Mouse (Mus musculus) thymus, adult 2 months (tissue): ENCODE data around the gene Cog1. TPM values are rescaled to one million over a fixed set of nuclear protein-coding genes. Genes with fewer than 3 reads are reported as not detected.

Source experiments
- DNase-seq: peaks from one replicate; pipeline ENCODE4 v3.0.0; 2021
- H3K27ac ChIP-seq: fragments of 200-500 bp; 2 replicates; pipeline ENCODE4 v1.5.1; 2012; ENCODE audit warnings: low read length, control low read depth; ENCODE audit not compliant: control insufficient read depth, insufficient read depth
- H3K27me3 ChIP-seq: fragments of 200-500 bp; 2 replicates; pipeline ENCODE4 v1.6.1; 2012; ENCODE audit warnings: mild to moderate bottlenecking, low read length, moderate library complexity, mixed read lengths; ENCODE audit not compliant: control insufficient read depth, insufficient read depth
- H3K36me3 ChIP-seq: fragments of 200-500 bp; 2 replicates; pipeline ENCODE4 v1.6.1; 2012; ENCODE audit warnings: mild to moderate bottlenecking, low read length, moderate library complexity; ENCODE audit not compliant: control insufficient read depth, insufficient read depth
- H3K4me1 ChIP-seq: fragments of 200-500 bp; replicated peaks from 2 replicates; pipeline ENCODE4 v1.6.1; 2012; ENCODE audit warnings: low read length; ENCODE audit not compliant: control insufficient read depth, insufficient read depth
- H3K4me3 ChIP-seq: fragments of 200-500 bp; 2 replicates; pipeline ENCODE4 v1.5.1; 2012; ENCODE audit warnings: mild to moderate bottlenecking, low read length, control low read depth, moderate library complexity; ENCODE audit not compliant: control insufficient read depth, insufficient read depth
- CTCF ChIP-seq: fragments of 200-500 bp; IDR thresholded peaks from 2 replicates; pipeline ENCODE4 v1.5.1; 2012; ENCODE audit warnings: mild to moderate bottlenecking, control low read depth, low read length, moderate library complexity, borderline replicate concordance; ENCODE audit not compliant: control insufficient read depth, poor library complexity, insufficient read depth; ENCODE audit errors: extremely low read depth
- POLR2A ChIP-seq: fragments of 200-500 bp; IDR thresholded peaks from 2 replicates; pipeline ENCODE4 v1.6.1; 2012; ENCODE audit warnings: mild to moderate bottlenecking, low read length, control low read depth, moderate library complexity; ENCODE audit not compliant: control insufficient read depth, poor library complexity, insufficient read depth; ENCODE audit errors: extremely low read depth
- WGBS: fragments of 180-500 bp; shearing (Covaris S2); methylation state at CpG from one replicate; pipeline ENCODE4 v1.1.7; 2018; 5-methylcytosine and 5-hydroxymethylcytosine counted together
- polyA plus RNA-seq: library from polyadenylated mRNA; depleted of rRNA; stranded (reverse); fragments of >200 nt; gene quantifications from 2 replicates; pipeline ENCODE4 v1.2.3, GENCODE M21; 2012

The Cog1 gene
- polyA plus RNA-seq, 1 experiment: 67.4 TPM

- Histone ChIP-seq H3K4me1 (peaks cover 65% of the 10 kb centered on the region), H3K27ac (no peak overlapping the region), H3K36me3 (no peaks in the 10 kb centered on the region), H3K4me3 (peak overlapping the region; percentile 58), H3K27me3 (no peaks in the 10 kb centered on the region; the same call in 1 of the 2 replicates)
- TF ChIP-seq CTCF: no peak
- no peak; the same call in 1 of the 2 replicates for TF ChIP-seq POLR2A
- WGBS: under 1% methylated on average over 31 of the region's 31 CpGs
- no peak for DNase-seq
Measured at GRCm38 (mm10) chr11:113619420-113620080, 29.4 kb upstream of the Cog1 start.

GRCm38 (mm10) chr11:113621001-113621400 lies 28.0 kb upstream of the Cog1 start:
- no peaks in the 10 kb centered on the region for H3K36me3 ChIP-seq
- H3K27me3 ChIP-seq: no peaks in the 10 kb centered on the region; the same call in 1 of the 2 replicates
- DNase-seq: no peak
- H3K4me1 ChIP-seq: peaks cover 52% of the 10 kb centered on the region
- TF ChIP-seq CTCF (no peak), POLR2A (no peak)
- WGBS: 35% methylated on average over 2 of the region's 2 CpGs
- H3K27ac ChIP-seq: no peak overlapping the region
- no peak overlapping the region for H3K4me3 ChIP-seq

- no peak for TF ChIP-seq POLR2A
- TF ChIP-seq CTCF: no peak
- no peak overlapping the region for H3K27ac ChIP-seq
- DNase-seq: no peak
- WGBS: 90% methylated on average over 4 of the region's 4 CpGs
- H3K27me3 ChIP-seq: no peaks in the 10 kb centered on the region; the same call in 1 of the 2 replicates
- H3K36me3 ChIP-seq: no peaks in the 10 kb centered on the region
- H3K4me3 ChIP-seq: no peak overlapping the region
- peaks cover 49% of the 10 kb centered on the region for H3K4me1 ChIP-seq
Measured at GRCm38 (mm10) chr11:113622028-113622427, 26.9 kb upstream of the Cog1 start.

GRCm38 (mm10) chr11:113625437-113625836 lies 23.5 kb upstream of the Cog1 start:
- H3K4me1 ChIP-seq: peaks cover 17% of the 10 kb centered on the region
- H3K27me3 ChIP-seq: no peaks in the 10 kb centered on the region; the same call in 1 of the 2 replicates
- H3K27ac ChIP-seq: no peak overlapping the region
- no peak for DNase-seq
- H3K4me3 ChIP-seq: no peak overlapping the region
- H3K36me3 ChIP-seq: no peaks in the 10 kb centered on the region
- TF ChIP-seq CTCF (no peak), POLR2A (no peak)
- WGBS: 97% methylated on average over 18 of the region's 18 CpGs

GRCm38 (mm10) chr11:113627785-113628184 lies 21.2 kb upstream of the Cog1 start:
- H3K27ac ChIP-seq: no peak overlapping the region
- DNase-seq: no peak
- 67% methylated on average over 4 of the region's 4 CpGs for WGBS
- H3K4me3 ChIP-seq: no peak overlapping the region
- TF ChIP-seq CTCF (no peak), POLR2A (no peak)
- peaks cover 11% of the 10 kb centered on the region for H3K4me1 ChIP-seq
- H3K27me3 ChIP-seq: no peaks in the 10 kb centered on the region
- H3K36me3 ChIP-seq: no peaks in the 10 kb centered on the region

GRCm38 (mm10) chr11:113630642-113631041 lies 18.3 kb upstream of the Cog1 start:
- 65% methylated on average over 7 of the region's 7 CpGs for WGBS
- Histone ChIP-seq H3K4me3 (no peak overlapping the region), H3K27me3 (no peaks in the 10 kb centered on the region), H3K4me1 (no peaks in the 10 kb centered on the region), H3K36me3 (no peaks in the 10 kb centered on the region), H3K27ac (no peak overlapping the region)
- DNase-seq: no peak
- TF ChIP-seq POLR2A (no peak), CTCF (no peak)
